Mouse (Mus musculus) hindlimb bud, embryonic 11.5 days (tissue): ENCODE measurements around the gene Sh3gl1.
A peak's percentile ranks its signal among the peaks of the same experiment; 100 is the strongest.

Experiments used
- DNase-seq: peaks from one replicate; pipeline ENCODE4 v3.0.0-alpha.2; 2012; ENCODE audit warnings: low read depth, low spot score; ENCODE audit errors: extremely low spot score

The Sh3gl1 gene

DNA sequence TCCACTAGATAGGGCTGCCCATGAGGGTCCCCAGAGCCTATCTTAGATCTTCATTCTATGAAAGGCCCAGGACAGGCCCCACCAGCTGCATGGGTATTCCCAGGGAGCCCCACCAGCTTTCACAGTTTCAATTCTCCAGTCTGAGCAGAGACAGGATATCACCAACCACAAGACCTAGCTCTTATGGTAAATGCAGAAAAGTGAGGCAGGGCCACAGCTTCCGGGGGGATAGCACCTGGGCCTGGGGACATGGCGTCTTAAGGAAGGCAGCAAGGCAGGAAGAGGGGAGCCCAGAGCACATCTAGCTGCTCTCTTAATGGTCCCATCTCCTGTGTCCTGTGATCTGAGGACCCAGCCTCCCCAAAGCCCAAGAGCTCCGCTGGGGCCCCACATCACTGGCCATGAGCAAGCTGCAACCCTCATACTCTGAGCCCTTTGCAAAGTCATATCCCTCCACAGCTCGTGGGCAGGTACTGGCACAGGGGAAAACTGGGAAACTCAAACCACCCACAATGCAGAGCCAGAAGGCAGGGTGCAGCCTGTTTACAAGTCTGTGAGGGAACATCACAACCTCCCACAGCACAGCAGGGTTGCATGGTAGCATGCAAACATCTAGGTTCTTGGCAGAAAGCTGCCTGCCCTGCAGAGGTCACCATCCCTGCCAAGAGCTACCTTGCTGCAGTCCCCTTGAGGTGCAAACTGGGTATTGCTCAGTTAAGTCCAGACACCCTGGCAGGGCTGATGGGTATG lies 15.1 kb downstream of the Sh3gl1 start:
- DNase-seq, result no peak

DNA sequence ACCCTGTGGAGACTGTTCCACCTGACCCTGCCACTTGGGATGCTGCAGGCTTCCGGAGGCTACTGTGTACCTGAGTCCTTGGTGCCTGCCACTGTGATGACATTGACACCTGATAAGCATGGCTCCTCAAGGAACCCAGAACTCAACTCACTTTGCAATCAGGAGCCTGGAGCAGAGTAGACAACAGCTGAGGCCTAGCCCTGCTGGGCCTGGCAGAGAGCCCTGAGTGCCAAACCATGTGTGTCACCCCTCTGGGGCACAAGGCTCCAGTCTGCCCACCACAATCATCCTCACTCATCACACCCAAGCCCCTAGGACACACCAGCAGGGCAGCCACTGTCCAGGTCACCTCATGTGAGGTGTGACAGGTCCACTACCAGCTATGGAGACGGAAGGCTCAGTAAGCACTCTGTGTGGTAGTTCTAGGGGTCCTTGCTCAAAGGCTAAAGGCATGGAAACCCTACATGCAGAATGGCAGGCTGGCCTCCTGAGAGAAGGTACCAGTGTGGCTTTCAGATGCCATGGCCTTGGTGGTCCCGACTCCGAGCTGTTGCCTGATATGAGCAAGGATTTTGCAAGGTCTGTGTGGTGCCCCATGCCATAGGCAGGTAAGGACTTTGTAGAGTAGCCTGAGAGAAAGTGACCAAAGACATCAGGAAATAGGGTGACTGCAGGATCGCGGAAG lies 15.9 kb downstream of the Sh3gl1 start:
- DNase-seq, result no peak

DNA sequence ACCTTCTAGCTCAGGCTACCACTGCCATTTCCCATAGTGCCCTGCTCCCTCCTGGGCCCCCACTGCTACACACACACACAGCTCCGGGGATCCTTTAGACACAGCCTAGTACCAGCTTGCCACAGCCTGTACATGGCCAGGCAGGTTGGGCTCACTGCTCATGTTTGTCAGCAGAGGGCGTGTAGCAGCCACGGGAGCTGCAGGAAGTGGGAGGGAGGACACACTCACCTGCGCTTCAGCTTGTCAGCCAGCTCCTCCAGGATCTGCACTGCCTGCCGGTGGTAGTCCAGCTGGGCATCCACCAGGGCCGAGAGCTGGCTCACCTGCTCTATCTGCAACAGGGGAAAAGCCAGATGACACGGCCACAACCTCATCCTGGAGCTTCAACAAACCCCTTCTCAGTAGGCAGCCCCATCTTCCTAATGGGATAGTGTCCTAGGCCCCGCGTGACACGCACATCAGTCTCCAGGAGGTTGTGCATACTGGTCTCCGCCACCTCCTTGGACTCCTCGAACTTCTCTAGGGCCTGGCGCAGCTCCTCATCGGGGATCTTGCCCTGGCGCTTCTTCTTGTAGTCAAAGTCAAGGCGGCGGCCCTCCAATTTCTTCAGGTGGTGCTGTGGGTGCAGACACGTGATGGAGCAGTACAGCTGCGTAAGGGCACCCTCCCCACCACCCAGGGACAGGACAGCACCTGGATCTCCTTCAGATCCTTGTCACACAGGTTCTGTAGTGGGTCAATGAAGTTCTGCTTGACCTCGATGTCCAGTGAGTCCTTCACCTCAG lies 17.9 kb downstream of the Sh3gl1 start:
- DNase-seq, result no peak

DNA sequence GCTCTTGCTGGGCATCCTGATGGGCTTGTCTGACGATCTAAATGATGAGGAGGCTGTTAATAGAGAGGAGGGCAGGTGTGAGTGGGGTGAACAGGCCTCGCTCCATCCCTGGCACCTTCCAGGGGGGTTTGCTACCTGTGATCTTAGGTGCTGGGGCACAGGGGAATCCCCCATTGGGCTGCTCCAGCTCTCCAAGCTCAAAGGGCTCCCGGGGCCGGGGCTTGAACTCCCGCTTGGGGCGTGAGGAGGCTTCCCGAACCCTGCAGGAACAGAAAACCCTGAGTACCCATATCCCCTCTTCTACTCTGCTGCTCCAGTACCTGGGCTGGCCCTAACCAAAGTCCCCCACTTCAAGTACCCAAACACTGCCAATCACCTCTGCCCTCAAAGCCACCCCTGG lies 18.6 kb downstream of the Sh3gl1 start:
- DNase-seq, result no peak

DNA sequence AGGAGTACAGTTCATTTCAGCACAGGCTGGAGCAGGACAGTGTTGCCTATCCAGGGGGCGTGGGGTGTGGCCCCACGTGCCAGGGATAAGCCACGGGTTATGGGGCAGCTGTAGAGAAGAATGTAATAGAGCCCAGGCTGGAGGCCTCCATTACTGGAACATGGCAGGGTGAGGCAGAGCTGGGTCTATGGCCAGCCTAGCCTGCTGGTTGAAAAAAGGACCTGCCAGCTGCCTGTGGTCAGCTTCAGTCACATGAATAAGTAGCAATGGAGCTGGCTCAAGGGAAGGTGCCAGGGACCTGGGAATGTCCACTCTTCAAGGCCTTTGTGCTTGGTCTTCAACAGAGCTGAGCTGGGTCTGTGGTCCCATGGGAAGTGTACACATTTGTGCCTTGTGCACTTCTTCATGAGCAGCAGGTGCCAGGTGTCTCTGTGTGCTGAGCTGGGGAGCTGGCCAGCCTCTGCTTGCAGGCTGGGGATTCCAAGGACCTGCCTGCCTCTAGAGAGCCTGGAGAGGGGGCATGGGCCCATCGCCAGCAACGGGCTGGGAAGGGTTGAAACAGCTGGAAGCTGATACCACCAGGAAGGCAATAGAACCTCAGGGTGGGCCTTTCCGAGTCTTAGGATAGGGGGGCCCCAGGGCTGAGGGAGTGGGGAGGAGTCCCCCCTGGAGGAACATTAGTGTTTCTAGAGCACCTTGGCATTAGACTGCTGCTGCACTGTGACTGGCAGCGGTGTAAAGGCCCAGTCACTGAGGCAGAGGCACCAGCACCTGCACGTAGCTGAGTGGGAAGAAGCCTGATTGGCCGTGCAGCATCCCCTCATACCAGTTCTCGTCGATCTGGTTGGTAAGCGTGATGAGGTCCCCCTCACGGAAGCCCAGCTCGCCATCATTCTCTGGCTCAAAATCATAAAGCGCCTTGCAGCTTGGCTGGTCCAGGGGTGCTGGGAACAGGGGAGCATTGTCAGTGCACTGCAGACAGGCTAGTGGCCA lies 19.3 kb downstream of the Sh3gl1 start:
- no peak for DNase-seq

DNA sequence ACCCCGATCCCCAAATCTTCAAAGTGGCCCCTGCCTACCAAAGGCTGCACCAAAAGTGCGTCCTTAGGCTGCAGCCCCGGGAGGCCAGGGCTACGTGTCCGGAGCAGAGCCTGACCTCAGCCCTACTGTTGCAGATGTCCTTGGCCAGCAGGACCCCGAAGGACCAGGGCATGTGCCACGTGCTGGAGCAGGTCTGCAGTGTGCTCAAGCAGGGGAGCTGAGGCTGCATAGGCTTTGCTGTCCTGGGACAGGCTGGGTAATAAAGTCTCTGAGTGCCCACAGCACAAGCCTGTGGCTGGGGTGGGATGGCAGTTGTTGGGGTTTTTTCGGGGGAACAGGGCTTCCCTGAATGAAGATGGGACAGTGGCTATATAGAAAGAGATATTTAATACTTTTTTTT lies 20.1 kb downstream of the Sh3gl1 start:
- no peak for DNase-seq

DNA sequence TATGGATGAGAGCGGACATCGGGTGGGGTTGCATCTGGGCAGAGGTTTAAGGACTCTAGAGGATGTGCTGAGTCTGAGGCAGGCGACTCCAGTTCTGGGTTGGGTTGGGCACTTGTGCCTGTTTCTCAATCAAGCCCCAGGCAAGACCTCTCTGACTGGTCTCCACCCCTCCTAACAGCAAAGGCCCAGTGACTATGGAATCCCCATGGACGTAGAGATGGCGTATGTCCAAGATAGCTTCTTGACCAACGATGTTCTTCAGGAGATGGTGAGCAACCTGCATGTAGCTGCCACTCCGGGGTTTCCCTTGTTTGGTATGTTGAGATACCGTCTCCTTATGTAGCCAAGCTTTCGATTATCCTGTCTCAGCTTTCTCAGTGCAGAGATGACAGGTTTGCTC lies 21.1 kb downstream of the Sh3gl1 start:
- no peak for DNase-seq

DNA sequence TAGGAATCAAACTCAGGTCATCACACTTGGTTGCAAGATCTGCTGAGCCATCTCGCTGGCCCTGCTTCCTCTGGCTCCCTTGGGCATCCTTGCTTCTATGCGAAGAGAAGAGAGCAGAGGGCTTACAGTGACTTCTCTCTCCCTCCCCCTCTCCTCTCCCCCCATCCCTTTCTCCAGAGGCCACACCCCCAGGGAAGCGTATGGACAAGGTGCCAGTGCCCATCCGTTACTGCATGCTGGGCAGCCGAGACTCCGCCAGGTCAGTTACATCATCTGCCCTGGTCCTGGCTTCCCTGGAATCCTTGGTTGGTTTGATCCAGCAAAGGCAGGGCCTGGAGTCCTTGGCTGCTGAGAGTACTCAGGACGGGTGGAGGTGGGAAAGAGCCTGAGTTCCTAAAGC lies 25.0 kb downstream of the Sh3gl1 start:
- no peak for DNase-seq

DNA sequence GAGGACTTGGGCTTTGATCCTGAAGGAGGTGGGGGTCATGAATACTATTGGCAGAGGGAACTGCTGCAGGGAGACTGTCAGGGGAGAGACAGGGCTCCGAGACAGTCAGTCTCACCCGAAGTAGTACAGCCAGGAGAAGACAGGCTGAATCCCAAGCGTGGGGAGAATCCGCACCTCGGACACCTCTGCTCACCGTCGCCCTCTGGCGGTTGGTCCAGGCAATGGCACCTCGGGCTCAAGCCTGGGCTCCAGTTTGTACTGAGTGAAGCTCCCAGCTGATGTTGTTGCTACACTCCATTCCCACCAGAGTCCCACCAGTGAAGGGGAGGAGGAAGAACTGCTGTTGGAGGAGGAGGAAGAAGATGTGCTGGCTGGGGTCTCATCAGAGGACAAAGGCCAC lies 25.8 kb downstream of the Sh3gl1 start:
- DNase-seq, result peak; percentile 24

DNA sequence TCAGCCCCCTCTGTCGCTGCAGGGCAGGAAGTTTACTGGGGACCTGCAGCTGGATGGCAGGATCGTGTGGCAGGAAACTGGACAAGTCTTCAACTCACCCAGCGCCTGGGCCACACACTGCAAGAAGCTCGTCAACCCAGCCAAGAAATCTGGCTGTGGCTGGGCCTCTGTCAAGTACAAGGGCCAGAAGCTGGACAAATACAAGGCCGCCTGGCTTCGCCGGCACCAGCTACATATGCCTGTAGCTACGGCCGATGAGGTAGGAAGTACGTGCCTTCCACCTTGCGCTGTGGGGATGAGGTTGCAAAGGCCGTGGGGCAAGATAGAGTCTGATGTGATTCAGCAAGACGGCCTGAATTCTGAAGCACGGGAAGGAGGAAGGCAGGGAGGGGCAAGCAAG lies 26.2 kb downstream of the Sh3gl1 start:
- no peak for DNase-seq

DNA sequence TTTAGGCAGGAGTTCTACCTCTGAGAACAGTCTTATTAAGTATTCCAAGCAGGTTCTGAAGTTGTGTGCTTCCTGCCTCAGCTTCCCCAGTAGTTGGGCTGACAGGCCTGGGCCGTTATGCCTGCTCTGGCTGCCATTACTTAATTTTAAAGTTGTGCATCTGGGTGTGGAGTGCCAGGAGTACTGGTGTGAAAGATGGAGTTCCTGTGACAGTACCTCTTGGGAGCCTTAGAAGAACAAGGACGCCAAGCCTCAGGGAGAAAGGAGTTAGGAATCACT lies 26.5 kb downstream of the Sh3gl1 start:
- DNase-seq, result no peak

DNA sequence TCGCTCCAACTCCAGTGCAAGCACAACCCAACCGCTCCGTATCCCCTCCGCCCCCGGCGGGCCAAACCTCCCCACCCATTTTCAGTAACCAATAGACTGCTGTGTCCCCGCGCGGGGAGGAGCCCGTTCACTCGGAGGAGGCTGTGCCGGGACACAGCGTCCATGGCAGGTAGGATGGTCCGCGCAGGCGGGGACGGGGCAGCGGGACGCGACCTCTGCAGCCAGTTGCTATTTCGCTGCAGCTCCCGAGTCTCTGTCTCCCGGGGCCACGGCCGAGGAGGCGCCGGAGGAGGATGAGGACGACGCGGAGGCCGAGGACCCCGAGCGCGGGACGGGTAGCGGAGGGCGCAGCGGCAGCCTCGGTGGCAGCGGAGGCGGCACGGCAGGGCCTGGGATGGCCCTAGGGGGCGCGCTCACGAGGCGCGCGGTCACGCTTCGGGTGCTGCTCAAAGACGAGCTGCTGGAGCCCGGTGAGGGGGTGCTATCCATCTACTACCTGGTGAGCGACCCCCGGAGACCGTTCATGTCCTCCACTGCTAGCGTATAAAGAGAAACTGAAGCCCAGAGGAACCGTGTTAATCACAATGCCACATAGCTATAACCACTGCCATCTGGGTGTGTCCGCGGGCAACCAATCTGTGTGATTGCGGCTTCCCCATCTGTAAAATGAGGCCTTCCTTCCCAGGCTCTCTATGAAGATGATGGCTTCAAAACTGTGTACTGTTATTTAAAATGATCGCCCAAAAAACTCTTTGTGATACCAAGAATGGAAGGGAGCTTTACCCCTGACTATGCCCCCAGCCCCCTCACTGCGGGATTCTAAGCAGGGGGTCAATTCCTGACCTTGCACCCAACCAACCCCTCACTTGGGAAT lies 27.1 kb downstream of the Sh3gl1 start:
- DNase-seq, result peak; percentile 61

DNA sequence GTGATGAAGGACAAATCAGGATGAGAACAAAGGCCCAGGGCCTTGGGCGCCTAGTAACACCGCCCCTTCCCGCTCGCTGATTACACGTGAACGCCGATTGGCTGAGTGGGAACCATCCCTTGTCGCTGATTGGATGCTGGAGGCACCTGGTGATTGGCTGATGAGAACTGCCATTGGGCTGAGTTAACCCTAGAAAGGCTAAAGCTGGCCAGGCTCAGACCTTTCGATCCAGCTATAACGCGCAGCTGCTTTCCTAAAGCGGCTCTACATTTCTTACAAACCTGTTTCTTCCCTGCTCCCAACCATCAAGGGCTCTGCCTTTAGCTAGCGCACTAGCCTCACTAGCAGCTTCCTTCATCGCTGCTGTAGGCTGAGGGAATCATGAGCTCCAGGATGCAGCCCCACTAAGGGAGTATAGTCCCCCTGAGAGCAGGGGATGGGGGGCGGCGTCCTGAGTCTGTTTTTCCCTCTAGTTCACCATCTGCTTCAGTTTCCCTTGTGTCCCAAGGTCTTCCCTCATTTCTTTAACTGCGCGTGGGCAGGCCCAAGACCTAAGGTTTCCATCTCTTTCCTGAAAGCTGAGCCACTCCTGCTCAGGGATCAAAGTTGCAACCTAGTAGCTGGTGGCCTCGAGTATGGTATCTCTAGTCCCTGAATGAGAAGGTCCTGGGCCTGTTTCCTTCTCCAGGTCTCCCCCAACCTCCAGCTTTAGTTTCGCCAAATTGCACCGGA lies 27.9 kb downstream of the Sh3gl1 start:
- DNase-seq, result peak; percentile 98

DNA sequence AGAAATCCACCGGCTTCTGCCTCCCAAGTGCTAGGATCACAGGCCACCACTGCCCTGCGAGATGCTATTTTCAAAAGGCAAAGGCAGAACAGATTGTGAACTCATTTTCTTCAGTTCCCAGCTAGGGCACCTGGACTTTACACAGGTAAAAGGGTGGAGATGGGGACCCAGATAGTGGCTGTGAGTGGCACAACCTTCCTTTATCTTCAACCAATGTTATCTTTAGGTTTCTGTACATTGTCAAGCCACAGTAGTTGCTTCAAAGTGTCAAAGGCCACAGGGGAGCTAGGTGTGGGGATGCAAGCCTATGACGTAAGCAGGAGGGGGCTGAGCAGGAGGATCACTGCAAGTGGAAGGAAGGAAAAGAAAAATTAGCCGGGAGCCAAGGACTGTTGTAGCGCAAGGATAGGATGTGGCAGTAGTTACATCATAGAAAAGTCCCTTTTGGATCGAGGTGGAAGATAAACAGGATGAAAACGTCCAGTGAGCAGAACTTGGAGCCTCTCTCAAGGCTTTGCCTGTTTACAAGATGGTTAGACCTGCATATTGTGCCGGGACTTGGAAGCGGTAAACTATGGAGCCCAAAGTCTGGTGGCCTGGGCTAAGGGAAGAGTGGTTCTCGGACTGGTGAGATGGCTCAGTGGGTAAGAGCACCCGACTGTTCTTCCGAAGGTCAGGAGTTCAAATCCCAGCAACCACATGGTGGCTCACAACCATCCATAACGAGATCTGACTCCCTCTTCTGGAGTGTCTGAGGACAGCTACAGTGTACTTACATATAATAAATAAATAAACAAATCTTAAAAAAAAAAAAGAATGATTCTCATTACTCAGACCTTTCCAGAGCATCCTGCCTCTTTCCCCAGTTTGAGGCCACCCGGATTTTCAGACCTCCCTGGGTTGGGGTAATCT lies 28.7 kb downstream of the Sh3gl1 start:
- no peak for DNase-seq

DNA sequence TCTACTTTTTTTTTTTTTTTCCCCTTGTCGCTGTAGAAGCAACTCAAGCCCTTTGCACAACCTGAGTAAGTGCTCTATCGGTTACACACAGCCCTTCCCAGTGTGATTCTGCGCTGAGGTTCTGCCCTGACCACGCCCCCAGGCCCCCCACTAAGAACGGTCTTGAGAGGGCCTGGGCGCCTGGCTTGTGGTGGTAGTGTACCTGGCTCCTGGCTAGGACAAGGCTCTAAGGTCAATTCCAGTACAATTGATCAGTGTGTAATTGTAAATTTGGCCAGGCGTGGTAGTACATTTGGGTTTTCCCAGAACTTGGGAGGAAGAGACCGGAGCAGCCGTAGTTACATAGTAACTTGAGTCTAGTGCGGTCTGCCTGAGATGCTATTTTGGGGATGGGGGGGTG lies 29.5 kb downstream of the Sh3gl1 start:
- no peak for DNase-seq

DNA sequence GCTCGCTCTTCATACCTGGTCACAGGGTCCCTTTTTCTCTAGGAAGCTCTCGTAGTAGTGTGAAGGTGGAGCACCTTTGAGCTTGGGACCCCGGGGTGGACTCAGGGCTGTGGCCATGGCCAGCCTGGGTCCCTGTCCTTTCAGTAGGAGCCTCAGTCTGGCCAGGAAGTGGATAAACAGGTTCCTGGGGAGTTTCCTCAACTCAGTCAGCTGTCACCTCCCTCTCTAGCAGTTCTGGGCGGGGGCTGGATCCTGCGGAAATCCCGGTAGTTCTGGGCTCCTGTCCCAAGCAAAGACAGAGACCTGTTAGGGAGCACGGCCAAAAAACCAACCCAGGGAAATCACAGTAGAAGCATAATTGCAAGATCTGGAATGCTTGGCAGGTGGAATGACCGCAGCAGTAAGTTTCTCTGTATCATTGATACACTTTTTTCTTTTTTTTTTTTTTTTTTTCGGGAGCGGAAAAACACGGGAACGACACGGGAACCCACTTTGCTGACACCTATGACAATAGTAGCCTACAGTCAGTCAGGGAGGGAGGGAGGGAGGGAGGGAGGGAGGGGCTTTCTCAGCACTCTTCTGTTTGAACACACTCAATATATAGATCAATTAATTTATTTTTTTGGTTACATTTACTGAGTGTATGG lies 30.9 kb downstream of the Sh3gl1 start, which contains the start of the genes Stap2 and Mpnd:
Gene Stap2, minus strand, starts transcription at position 170 of the 647 bp plus-strand sequence.
Gene Mpnd, plus strand, starts transcription at position 297 of the 647 bp plus-strand sequence.
- DNase-seq, result peak; percentile 100

DNA sequence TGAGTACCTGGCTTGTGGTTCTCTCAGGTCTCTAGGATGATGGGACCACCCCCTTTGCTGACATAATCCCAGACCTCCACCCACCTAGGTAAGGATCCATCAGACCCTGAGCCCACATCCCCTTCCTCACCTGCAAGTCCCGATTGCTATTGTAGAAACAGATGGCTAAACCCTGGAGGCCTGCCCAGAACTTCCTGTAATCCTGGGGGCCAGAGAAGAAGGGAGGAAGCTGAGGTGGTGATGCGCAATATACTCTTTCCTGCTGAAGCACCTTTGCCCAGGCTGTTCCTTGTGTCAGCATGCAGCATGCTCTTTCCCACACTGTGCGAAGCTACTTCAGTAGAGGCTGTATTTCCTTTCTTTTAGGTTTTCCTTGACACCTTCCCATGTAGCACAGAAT lies 33.4 kb downstream of the Sh3gl1 start:
- no peak for DNase-seq
